Comparison of ENCODE assay signal across 32 mouse cellular contexts in genomic region chr5:25624029-25624428, GRCm38 (mm10).
DNase-seq lines count a peak whose midpoint lies in the region; ATAC-seq and TF ChIP-seq lines count a peak whose summit lies in the region.
"Had no signal": no experiment of that assay in that cellular context is flagged by ENCODE, and none has a peak within 500 bp of the region (broad histone marks: within the 10 kb centered on the region; RNA-seq: fewer than 3 reads in every experiment).

No protein-coding gene starts in this region.

- H3K4me1 ChIP-seq in kidney, embryonic 15.5 days = no peaks in the 10 kb centered on the region
- no peaks in the 10 kb centered on the region for H3K4me1 ChIP-seq in kidney, embryonic 14.5 days (ENCODE audit: control insufficient read depth, insufficient read depth, low read length)
- 0 out of 2 replicates have a peak, but pooled peaks cover 2% of the 10 kb centered on the region for H3K4me1 ChIP-seq in stomach, postnatal 0 days (replicated peaks; ENCODE audit: control insufficient read depth, insufficient read depth)
- H3K4me1 ChIP-seq: embryonic facial prominence, embryonic 13.5 days; forebrain, embryonic 10.5 days; hindbrain, embryonic 12.5 days; liver, embryonic 13.5 days had no signal

- no peak overlapping the region for H3K4me3 ChIP-seq in kidney, embryonic 15.5 days (replicated peaks)
- no peak overlapping the region for H3K4me3 ChIP-seq in kidney, embryonic 14.5 days (ENCODE audit: low read length)
- H3K4me3 ChIP-seq in stomach, postnatal 0 days (ENCODE audit: low read depth, low read length) = no peak overlapping the region
- H3K4me3 ChIP-seq: embryonic facial prominence, embryonic 13.5 days; forebrain, embryonic 10.5 days; gastrocnemius, adult 2 months; hindbrain, embryonic 12.5 days; intestine, embryonic 15.5 days; liver, embryonic 13.5 days had no signal

- TF ChIP-seq CTCF in stomach, postnatal 0 days (IDR thresholded peaks at IDR 0.05; ENCODE audit: low read depth) = no peak

- H3K27me3 ChIP-seq in kidney, embryonic 15.5 days = no peaks in the 10 kb centered on the region
- H3K27me3 ChIP-seq in kidney, embryonic 14.5 days (ENCODE audit: control insufficient read depth, insufficient read depth, low read length) = no peaks in the 10 kb centered on the region
- H3K27me3 ChIP-seq in stomach, postnatal 0 days (ENCODE audit: control insufficient read depth, insufficient read depth, low read length) = no peaks in the 10 kb centered on the region
- H3K27me3 ChIP-seq: CH12.LX; embryonic facial prominence, embryonic 13.5 days; hindbrain, embryonic 12.5 days; intestine, embryonic 15.5 days; liver, embryonic 13.5 days; Patski had no signal

- H3K4me2 ChIP-seq in kidney, embryonic 15.5 days = no peak overlapping the region
- H3K4me2 ChIP-seq in kidney, embryonic 14.5 days (replicated peaks; ENCODE audit: low read depth, low read length) = no peak overlapping the region
- H3K4me2 ChIP-seq in stomach, postnatal 0 days (replicated peaks; ENCODE audit: low read depth) = no peak overlapping the region
- H3K4me2 ChIP-seq: embryonic facial prominence, embryonic 13.5 days; heart, embryonic 11.5 days; hindbrain, embryonic 12.5 days; intestine, embryonic 15.5 days; liver, embryonic 13.5 days had no signal

- H3K27ac ChIP-seq in kidney, embryonic 15.5 days = no peak overlapping the region
- H3K27ac ChIP-seq in kidney, embryonic 14.5 days (ENCODE audit: low read depth, low read length) = no peak overlapping the region
- H3K27ac ChIP-seq in stomach, postnatal 0 days (replicated peaks) = 0 out of 2 replicates have a peak overlapping the region, but pooled peaks have one; percentile 13
- H3K27ac ChIP-seq: embryonic facial prominence, embryonic 13.5 days; forebrain, embryonic 10.5 days; gastrocnemius, adult 2 months; hindbrain, embryonic 12.5 days; hindbrain, postnatal 0 days; intestine, embryonic 15.5 days; liver, embryonic 13.5 days; macrophage had no signal

- ATAC-seq in kidney, embryonic 15.5 days (replicated peaks; ENCODE audit: low FRiP score) = no peak
- ATAC-seq in kidney, embryonic 14.5 days (ENCODE audit: low FRiP score, low TSS enrichment) = no peak
- no peak for ATAC-seq in stomach, postnatal 0 days (ENCODE audit: low FRiP score, low TSS enrichment)
- no peak for ATAC-seq in cerebellum, adult (ENCODE audit: insufficient number of reproducible peaks, low FRiP score, low TSS enrichment)
- ATAC-seq: hindbrain, postnatal 0 days; intestine, embryonic 15.5 days; midbrain, embryonic 16.5 days; Patski had no signal

- DNase-seq in adrenal gland, postnatal 10 days = peak; percentile 27
- DNase-seq in adrenal gland, adult 18-20 months (ENCODE audit: low spot score in 2 of 2) = no peak
- peak; percentile 27 for DNase-seq in kidney, adult 11 months
- peak; percentile 28 to 49 for DNase-seq in kidney, postnatal 36 days
- DNase-seq in stomach, postnatal 0 days (ENCODE audit: low spot score) = no peak
- DNase-seq: cerebellum, adult 11-12 months; cerebellum, adult 9-11 months; gastrocnemius, adult 2 months; gastrocnemius, postnatal 36 days; heart, adult 18-20 months; heart, postnatal 36 days; layer of hippocampus, postnatal 36 days; liver, embryonic 13.5 days; lung, adult 2 months; lung, postnatal 10 days; right cerebral cortex, postnatal 25 days; spleen, adult 18-20 months; thymus, adult 18-20 months; thymus, postnatal 36 days had no signal

- WGBS in kidney, embryonic 15.5 days = 73% methylated on average over 1 of the region's 1 CpGs
- WGBS in kidney, embryonic 14.5 days = 67% methylated on average over 1 of the region's 1 CpGs
- 34% methylated on average over 1 of the region's 1 CpGs for WGBS in stomach, postnatal 0 days

- H3K9me3 ChIP-seq in kidney, embryonic 15.5 days (replicated peaks) = no peaks in the 10 kb centered on the region
- H3K9me3 ChIP-seq in kidney, embryonic 14.5 days (ENCODE audit: control insufficient read depth, low read length) = no peaks in the 10 kb centered on the region
- no peaks in the 10 kb centered on the region for H3K9me3 ChIP-seq in stomach, postnatal 0 days (ENCODE audit: control insufficient read depth, low read length)
- H3K9me3 ChIP-seq: embryonic facial prominence, embryonic 13.5 days; forebrain, embryonic 10.5 days; hindbrain, embryonic 12.5 days; intestine, embryonic 15.5 days; liver, embryonic 13.5 days had no signal

- no peak for TF ChIP-seq EP300 in stomach, postnatal 0 days (optimal IDR thresholded peaks at IDR 0.05)

- H3K9ac ChIP-seq in kidney, embryonic 15.5 days = no peak overlapping the region
- H3K9ac ChIP-seq in kidney, embryonic 14.5 days (ENCODE audit: low read depth, low read length) = no peak overlapping the region
- H3K9ac ChIP-seq in stomach, postnatal 0 days (ENCODE audit: low read length) = no peak overlapping the region
- H3K9ac ChIP-seq: embryonic facial prominence, embryonic 13.5 days; hindbrain, embryonic 12.5 days; intestine, embryonic 15.5 days; liver, embryonic 13.5 days had no signal

- H3K36me3 ChIP-seq in kidney, embryonic 15.5 days = no peaks in the 10 kb centered on the region
- no peaks in the 10 kb centered on the region for H3K36me3 ChIP-seq in kidney, embryonic 14.5 days (ENCODE audit: control insufficient read depth, insufficient read depth, low read length)
- H3K36me3 ChIP-seq in stomach, postnatal 0 days (ENCODE audit: control insufficient read depth, insufficient read depth, low read length) = no peaks in the 10 kb centered on the region
- H3K36me3 ChIP-seq: embryonic facial prominence, embryonic 13.5 days; forebrain, embryonic 10.5 days; hindbrain, embryonic 12.5 days; intestine, embryonic 15.5 days; liver, embryonic 13.5 days had no signal

Comparison
In these comparisons a context has a peak if more than half of its experiments do, and no peak if none do; other contexts are left out.
1. DNase-seq: peak in adrenal gland, postnatal 10 days (single experiment), kidney, adult 11 months (single experiment) and kidney, postnatal 36 days (2 of 2); none in adrenal gland, adult 18-20 months (0 of 2) and stomach, postnatal 0 days (single experiment).